Mouse (Mus musculus) CH12.LX (cell line): ENCODE results near the gene Zfp746. TPM values are rescaled to one million over a fixed set of nuclear protein-coding genes. Genes with fewer than 3 reads are reported as not detected.

Experiments
- DNase-seq: peaks from one replicate; pipeline ENCODE4 v3.0.0-alpha.2; 2013; ENCODE audit errors: extremely low read depth
- H3K27ac ChIP-seq: 2 replicates; pipeline ENCODE4 v1.5.1; 2012; ENCODE audit warnings: low read depth, mild to moderate bottlenecking, control low read depth, moderate library complexity; ENCODE audit not compliant: insufficient read depth
- H3K27me3 ChIP-seq: replicated peaks from 2 replicates; pipeline ENCODE3; 2012; ENCODE audit warnings: inconsistent platforms
- H3K36me3 ChIP-seq, 2 experiments: replicated peaks in 1 of 2; 2 replicates each; pipeline versions ENCODE3 to v1.6.1; 2012; ENCODE audit warnings: inconsistent platforms in 1 of 2, low read length in 1 of 2, mild to moderate bottlenecking in 1 of 2, mixed read lengths in 1 of 2, moderate library complexity in 1 of 2; ENCODE audit not compliant: control insufficient read depth in 1 of 2, insufficient read depth in 1 of 2
- H3K4me1 ChIP-seq, 2 experiments: 2 replicates each; pipeline ENCODE4 v1.6.1; 2012; ENCODE audit warnings: inconsistent platforms in 1 of 2, moderate library complexity in 1 of 2; ENCODE audit not compliant: insufficient read depth in 2 of 2, control insufficient read depth in 1 of 2
- H3K4me2 ChIP-seq: 2 replicates; pipeline ENCODE4 v1.6.1; 2012; ENCODE audit warnings: low read depth, mild to moderate bottlenecking, control low read depth; ENCODE audit not compliant: poor library complexity, insufficient read depth, severe bottlenecking
- H3K4me3 ChIP-seq, 3 experiments: fragments of 150-350 bp in 1 of 3; sonication (generic) in 1 of 3; replicated peaks in 1 of 3; 2 replicates each; pipeline versions ENCODE3 to v1.5.1; 2011 to 2012; ENCODE audit warnings: low read depth in 2 of 3, low read length in 2 of 3, mild to moderate bottlenecking in 2 of 3, moderate library complexity in 2 of 3, control low read depth in 1 of 3, improper control_type of control experiment in 1 of 3, inconsistent platforms in 1 of 3, mixed read lengths in 1 of 3; ENCODE audit not compliant: poor library complexity in 1 of 3
- H3K79me2 ChIP-seq: replicated peaks from 2 replicates; pipeline ENCODE4 v1.6.1; 2012; ENCODE audit warnings: mild to moderate bottlenecking, moderate library complexity; ENCODE audit not compliant: control insufficient read depth, poor library complexity, insufficient read depth, severe bottlenecking; ENCODE audit errors: extremely low read depth
- H3K9ac ChIP-seq: 2 replicates; pipeline ENCODE4 v1.6.1; 2012; ENCODE audit warnings: low read depth, mild to moderate bottlenecking, control low read depth, moderate library complexity; ENCODE audit not compliant: insufficient read depth
- H3K9me3 ChIP-seq: replicated peaks from 2 replicates; pipeline ENCODE3; 2012; ENCODE audit warnings: low read length, inconsistent platforms, mixed read lengths
- BHLHE40 ChIP-seq: IDR thresholded peaks from 2 replicates; pipeline ENCODE4 v1.6.1; 2011; ENCODE audit warnings: mild to moderate bottlenecking, low read depth, low read length, improper control_type of control experiment
- CHD1 ChIP-seq: IDR thresholded peaks from 2 replicates; pipeline ENCODE4 v1.6.1; 2012; ENCODE audit warnings: low read depth, low read length, improper control_type of control experiment, inconsistent platforms
- CTCF ChIP-seq, 2 experiments: IDR thresholded peaks in 1 of 2; conservative IDR thresholded peaks in 1 of 2; 2 replicates each; pipeline ENCODE4 v1.5.1; 2011 to 2012; ENCODE audit warnings: low read depth in 2 of 2, low read length in 2 of 2, improper control_type of control experiment in 1 of 2, inconsistent platforms in 1 of 2, mild to moderate bottlenecking in 1 of 2, moderate library complexity in 1 of 2
- E2F4 ChIP-seq: IDR thresholded peaks from 2 replicates; pipeline ENCODE4 v1.6.1; 2011; ENCODE audit warnings: low read depth, low read length, improper control_type of control experiment; ENCODE audit not compliant: insufficient replicate concordance
- ELF1 ChIP-seq: IDR thresholded peaks from 2 replicates; pipeline ENCODE4 v1.6.1; 2014; ENCODE audit warnings: low read depth, mild to moderate bottlenecking, inconsistent platforms, low read length, improper control_type of control experiment
- ETS1 ChIP-seq: conservative IDR thresholded peaks from 2 replicates; pipeline ENCODE4 v1.6.1; 2012; ENCODE audit warnings: low read depth, mild to moderate bottlenecking, inconsistent platforms, low read length, improper control_type of control experiment, moderate library complexity
- GABPA ChIP-seq: IDR thresholded peaks from 2 replicates; pipeline ENCODE4 v1.6.1; 2012; ENCODE audit warnings: low read depth, low read length, improper control_type of control experiment, inconsistent platforms; ENCODE audit not compliant: insufficient replicate concordance
- HCFC1 ChIP-seq: IDR thresholded peaks from 2 replicates; pipeline ENCODE4 v1.6.1; 2012; ENCODE audit warnings: low read depth, mild to moderate bottlenecking, inconsistent platforms, low read length, improper control_type of control experiment
- IRF4 ChIP-seq: IDR thresholded peaks from 2 replicates; pipeline ENCODE4 v1.6.1; 2014; ENCODE audit warnings: low read depth, mild to moderate bottlenecking, inconsistent platforms, low read length, improper control_type of control experiment
- JUND ChIP-seq: conservative IDR thresholded peaks from 2 replicates; pipeline ENCODE4 v1.6.1; 2011; ENCODE audit warnings: low read depth, low read length, improper control_type of control experiment
- KAT2A ChIP-seq: IDR thresholded peaks from 2 replicates; pipeline ENCODE4 v1.6.1; 2012; ENCODE audit warnings: low read length, improper control_type of control experiment, inconsistent platforms; ENCODE audit not compliant: insufficient replicate concordance
- MAX ChIP-seq: IDR thresholded peaks from 2 replicates; pipeline ENCODE4 v1.6.1; 2011; ENCODE audit warnings: low read length, improper control_type of control experiment
- MAZ ChIP-seq: IDR thresholded peaks from 2 replicates; pipeline ENCODE4 v1.6.1; 2012; ENCODE audit warnings: low read depth, mild to moderate bottlenecking, inconsistent platforms, low read length, improper control_type of control experiment, moderate library complexity
- POLR2A ChIP-seq: IDR thresholded peaks from 2 replicates; pipeline ENCODE4 v1.6.1; 2011; ENCODE audit warnings: low read depth, mild to moderate bottlenecking, improper control_type of control experiment, low read length
- RAD21 ChIP-seq: IDR thresholded peaks from 2 replicates; pipeline ENCODE4 v1.6.1; 2011; ENCODE audit warnings: low read depth, mild to moderate bottlenecking, low read length, improper control_type of control experiment, moderate library complexity
- RCOR1 ChIP-seq: conservative IDR thresholded peaks from 2 replicates; pipeline ENCODE4 v1.6.1; 2012; ENCODE audit warnings: low read depth, mild to moderate bottlenecking, inconsistent platforms, low read length, improper control_type of control experiment
- TCF12 ChIP-seq: IDR thresholded peaks from 2 replicates; pipeline ENCODE4 v1.6.1; 2014; ENCODE audit warnings: low read depth, mild to moderate bottlenecking, inconsistent platforms, low read length, improper control_type of control experiment
- UBTF ChIP-seq: IDR thresholded peaks from 2 replicates; pipeline ENCODE4 v1.6.1; 2012; ENCODE audit warnings: low read depth, mild to moderate bottlenecking, inconsistent platforms, low read length, improper control_type of control experiment, moderate library complexity
- ZKSCAN1 ChIP-seq: IDR thresholded peaks from 2 replicates; pipeline ENCODE4 v1.6.1; 2012; ENCODE audit warnings: low read depth, inconsistent platforms, low read length, improper control_type of control experiment, borderline replicate concordance
- ZNF384 ChIP-seq: IDR thresholded peaks from 2 replicates; pipeline ENCODE4 v1.6.1; 2012; ENCODE audit warnings: low read depth, low read length, improper control_type of control experiment, inconsistent platforms
- dilution Hi-C: fragments of 300-500 bp; cut with MboI; formaldehyde crosslinking; loops from 2 replicates; pipeline ENCODE4 v1.14.3; 2020; ENCODE audit warnings: low sequenced_read_pairs; ENCODE audit not compliant: extremely low pct_unique_long_range_greater_than_20kb, extremely low pct_ligation_motif_present
- in situ Hi-C: fragments of 300-500 bp; cut with MboI; formaldehyde crosslinking; loops from 3 replicates; pipeline ENCODE4 v1.14.3; 2019; ENCODE audit warnings: low sequenced_read_pairs, low pct_ligation_motif_present, low pct_unique_long_range_greater_than_20kb, mixed read lengths
- polyA plus RNA-seq: library from polyadenylated mRNA; unstranded; fragments of >175 nt; gene quantifications from 2 replicates; pipeline ENCODE4 v1.2.1, GENCODE M21; 2012; ENCODE audit warnings: low read depth; ENCODE audit not compliant: insufficient read length
- total RNA-seq, 2 experiments: library from RNA; depleted of rRNA; stranded (reverse); fragments of 300-350 nt in 1 of 2; fragments of >200 nt in 1 of 2; gene quantifications; 2 replicates each; pipeline ENCODE4 v1.2.3; 2012 to 2014

Gene Zfp746
- total and polyA plus RNA-seq, 3 experiments, result 17.9 to 18.8 (median 18.3) TPM

DNA sequence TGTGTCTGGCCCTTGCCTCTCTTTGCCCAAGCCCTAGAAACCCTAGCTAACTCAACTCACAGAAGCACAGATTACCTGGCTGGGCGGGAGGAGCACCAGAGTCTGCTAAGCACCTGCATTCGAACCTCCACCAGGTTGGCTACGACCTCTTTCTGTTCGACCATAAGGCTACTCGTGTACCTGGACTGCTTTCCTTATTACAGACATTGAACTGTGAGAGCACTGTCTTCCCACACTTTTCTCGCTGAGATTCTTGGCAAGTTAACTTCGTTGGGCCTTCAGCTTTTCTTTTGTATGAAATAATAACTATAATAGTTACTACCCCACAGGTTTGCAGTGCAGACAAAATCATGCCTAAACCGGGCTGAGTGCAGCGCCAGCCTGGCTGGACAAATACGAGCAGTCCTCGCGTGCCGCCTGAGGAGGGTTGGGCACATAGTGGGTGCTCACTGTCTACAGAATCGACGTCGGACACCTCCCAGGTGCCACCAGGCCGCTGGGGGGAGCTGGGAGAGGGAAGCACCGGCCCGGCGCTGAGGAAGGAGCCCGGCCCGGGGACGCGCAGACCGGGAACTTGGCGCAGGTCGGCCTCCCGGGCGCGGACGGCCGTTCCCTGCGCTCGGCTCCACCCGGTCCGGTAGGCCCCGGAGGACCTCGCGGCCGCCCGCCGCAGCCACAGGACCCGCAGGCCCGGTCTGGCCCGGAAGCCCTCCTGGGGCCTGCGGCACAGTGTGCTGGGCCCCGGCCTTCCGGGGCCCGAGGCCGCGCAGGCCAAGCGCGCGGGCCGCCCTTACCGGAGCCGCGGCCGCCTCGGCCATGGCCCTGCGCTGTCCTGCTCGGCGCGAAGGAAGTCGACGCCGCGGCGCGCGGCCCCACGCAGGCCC lies 630 bp downstream of the Zfp746 start:
- in situ Hi-C loops, result no loop called here
- Histone ChIP-seq H3K4me1 (peaks cover 4 to 22% of the 10 kb centered on the region in 2 experiments; a peak in 2 of 4 replicates), H3K4me3 (peak overlapping the region; percentile 60 to 86 (median 75)), H3K4me2 (peak overlapping the region; percentile 90), H3K9me3 (no peaks in the 10 kb centered on the region), H3K27me3 (no peaks in the 10 kb centered on the region), H3K9ac (peak overlapping the region; percentile 95), H3K79me2 (peaks cover 14% of the 10 kb centered on the region), H3K27ac (peak overlapping the region; percentile 49), H3K36me3 (peaks cover 30 to 40% of the 10 kb centered on the region in 2 experiments)
- DNase-seq, result peak; percentile 61
- TF ChIP-seq GABPA (no peak), UBTF (peak; percentile 93), POLR2A (no peak), ELF1 (peak; percentile 36), BHLHE40 (peak; percentile 66), CTCF (conservative IDR thresholded peaks at IDR 0.05 in 1 of 2, IDR thresholded peaks at IDR 0.05 in 1 of 2; ENCODE audit: low read depth in 2 of 2, low read length in 2 of 2) (peak in 1 of 2 experiments; percentile 38; a peak in 2 of 4 replicates), E2F4 (no peak), MAZ (no peak), KAT2A (0 out of 2 replicates have a peak, but pooled peaks have one; percentile 39), JUND (no peak), HCFC1 (peak; percentile 25; the same call in 1 of the 2 replicates), MAX (peak; percentile 16), TCF12 (0 out of 2 replicates have a peak, but pooled peaks have one; percentile 37), RCOR1 (no peak), IRF4 (peak; percentile 32; the same call in 1 of the 2 replicates), RAD21 (no peak), ZKSCAN1 (peak; percentile 92), ETS1 (no peak), ZNF384 (no peak)
- dilution Hi-C loops, result no loop called here

DNA sequence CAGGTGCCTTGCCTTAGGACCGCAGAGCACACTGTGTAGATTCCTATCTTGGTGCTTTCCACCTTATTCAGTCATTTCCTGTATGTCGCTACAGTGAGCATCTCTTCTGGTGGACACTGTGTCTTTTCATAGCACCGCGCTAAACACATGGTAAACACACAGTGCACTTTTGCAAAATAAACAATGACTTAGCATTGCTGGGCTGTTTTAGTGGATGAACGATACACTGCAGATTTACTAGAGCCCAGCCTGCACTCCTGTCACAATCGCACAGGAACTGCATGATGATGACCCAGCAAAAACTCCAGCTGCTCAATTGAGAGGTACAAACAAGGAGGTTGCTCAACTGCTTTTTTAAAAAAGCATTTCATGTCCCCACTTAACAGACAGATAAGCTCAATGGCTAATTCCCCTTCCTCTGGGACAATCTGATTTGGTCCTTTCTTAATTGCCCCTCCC lies 2.6 kb downstream of the Zfp746 start:
- Histone ChIP-seq H3K9me3 (no peaks in the 10 kb centered on the region), H3K27ac (no peak overlapping the region), H3K9ac (no peak overlapping the region), H3K27me3 (no peaks in the 10 kb centered on the region), H3K36me3 (peaks cover 47 to 58% of the 10 kb centered on the region in 2 experiments)
- in situ Hi-C loops (no loop called here), dilution Hi-C loops (no loop called here)
- TF ChIP-seq CHD1, result no peak
- TF ChIP-seq, all 38 proteins: peak for 0
- Histone ChIP-seq H3K4me1 (peaks cover 4 to 22% of the 10 kb centered on the region in 2 experiments; a peak in 2 of 4 replicates), H3K4me3 (no peak overlapping the region), H3K4me2 (no peak overlapping the region), H3K79me2 (peaks cover 14% of the 10 kb centered on the region)
- no peak for DNase-seq
